Comparison of ENCODE assay signal across 9 mouse cellular contexts in genomic region chr9:124311502-124311901, GRCm38 (mm10). TPM values are rescaled to one million over a fixed set of nuclear protein-coding genes. Genes with fewer than 3 reads are reported as not detected.
DNase-seq lines count a peak whose midpoint lies in the region; ATAC-seq and TF ChIP-seq lines count a peak whose summit lies in the region.
"Had no signal": no experiment of that assay in that cellular context is flagged by ENCODE, and none has a peak within 500 bp of the region (broad histone marks: within the 10 kb centered on the region; RNA-seq: fewer than 3 reads in every experiment).

No protein-coding gene starts in this region.

- H3K27ac ChIP-seq in liver, embryonic 11.5 days (ENCODE audit: low read depth, low read length), result no peak overlapping the region
- peak overlapping the region; percentile 97 for H3K27ac ChIP-seq in stomach, postnatal 0 days (replicated peaks)

- TF ChIP-seq CTCF in stomach, postnatal 0 days (IDR thresholded peaks at IDR 0.05; ENCODE audit: low read depth), result no peak

- peak overlapping the region; percentile 65 for H3K4me2 ChIP-seq in liver, embryonic 11.5 days
- H3K4me2 ChIP-seq in stomach, postnatal 0 days (replicated peaks; ENCODE audit: low read depth), result peak overlapping the region; percentile 60

- H3K4me3 ChIP-seq in megakaryocyte, embryonic 14.5 days (replicated peaks), result peak overlapping the region; percentile 97
- H3K4me3 ChIP-seq in liver, embryonic 11.5 days (ENCODE audit: low read depth, low read length), result peak overlapping the region; percentile 73
- peak overlapping the region; percentile 70 for H3K4me3 ChIP-seq in stomach, postnatal 0 days (ENCODE audit: low read depth, low read length)

- peaks cover 17% of the 10 kb centered on the region for H3K36me3 ChIP-seq in megakaryocyte, embryonic 14.5 days (replicated peaks; ENCODE audit: low read length)
- no peaks in the 10 kb centered on the region for H3K36me3 ChIP-seq in liver, embryonic 11.5 days (ENCODE audit: control insufficient read depth, insufficient read depth, low read length)
- H3K36me3 ChIP-seq in stomach, postnatal 0 days (ENCODE audit: control insufficient read depth, insufficient read depth, low read length), result no peaks in the 10 kb centered on the region

- ATAC-seq in megakaryocyte, adult 5-6 weeks (ENCODE audit: poor library complexity, severe bottlenecking), result no peak
- ATAC-seq in liver, embryonic 11.5 days (replicated peaks; ENCODE audit: low FRiP score), result no peak
- no peak for ATAC-seq in stomach, postnatal 0 days (ENCODE audit: low FRiP score, low TSS enrichment)

- H3K9me3 ChIP-seq in megakaryocyte, embryonic 14.5 days, result no peaks in the 10 kb centered on the region
- no peaks in the 10 kb centered on the region for H3K9me3 ChIP-seq in liver, embryonic 11.5 days (ENCODE audit: control insufficient read depth, low read length)
- H3K9me3 ChIP-seq in stomach, postnatal 0 days (ENCODE audit: control insufficient read depth, low read length), result no peaks in the 10 kb centered on the region

- TF ChIP-seq EP300 in stomach, postnatal 0 days (optimal IDR thresholded peaks at IDR 0.05), result no peak

- peaks cover 29% of the 10 kb centered on the region for H3K4me1 ChIP-seq in megakaryocyte, embryonic 14.5 days
- H3K4me1 ChIP-seq in liver, embryonic 11.5 days (replicated peaks; ENCODE audit: control insufficient read depth, insufficient read depth, low read length), result no peaks in the 10 kb centered on the region
- H3K4me1 ChIP-seq in stomach, postnatal 0 days (replicated peaks; ENCODE audit: control insufficient read depth, insufficient read depth), result no peaks in the 10 kb centered on the region

- no peak overlapping the region; the same call in 1 of the 2 replicates for H3K9ac ChIP-seq in liver, embryonic 11.5 days (ENCODE audit: low read depth, low read length)
- H3K9ac ChIP-seq in stomach, postnatal 0 days (ENCODE audit: low read length), result peak overlapping the region; percentile 84

- no peaks in the 10 kb centered on the region for H3K27me3 ChIP-seq in megakaryocyte, embryonic 14.5 days (replicated peaks)
- no peaks in the 10 kb centered on the region for H3K27me3 ChIP-seq in liver, embryonic 11.5 days (replicated peaks; ENCODE audit: control insufficient read depth, insufficient read depth, low read length)
- no peaks in the 10 kb centered on the region for H3K27me3 ChIP-seq in stomach, postnatal 0 days (ENCODE audit: control insufficient read depth, insufficient read depth, low read length)

- peak; percentile 4 for DNase-seq in adrenal gland, adult 2 months
- no peak for DNase-seq in adrenal gland, postnatal 10 days
- no peak for DNase-seq in liver, embryonic 11.5 days (ENCODE audit: low spot score)
- DNase-seq in stomach, postnatal 0 days (ENCODE audit: low spot score), result no peak
- DNase-seq in embryo, embryonic 9.5 days (ENCODE audit: extremely low spot score), result no peak
- no peak for DNase-seq in c-Kit-positive CD71-positive TER-119-positive erythroid progenitor cells, embryonic 14.5 days (ENCODE audit: low spot score)
- DNase-seq: kidney, postnatal 25 days had no signal

RNA-seq across cellular contexts. Expression of gene 2010315B03Rik, which starts 1.0 kb away (rescaled TPM):
- 10 to 100 TPM; 16.2 to 19.9 TPM for total RNA-seq in adrenal gland, adult 2 months (2021)
- polyA plus RNA-seq in adrenal gland, adult 2 months (2012; rRNA removed), result 0.42 and 0.83 TPM in 2 replicates
- 10 to 100 TPM; 17.6 to 22.8 TPM for total RNA-seq in adrenal gland, postnatal 10 days (2021)
- polyA plus RNA-seq in megakaryocyte, embryonic 14.5 days (2012; ENCODE audit: insufficient read depth, low replicate concordance), result not detected in 2 replicates
- total RNA-seq in megakaryocyte, adult 5-6 weeks (2015), result 12.0 and 14.1 TPM in 2 replicates
- 21.0 and 22.2 TPM in 2 replicates for total RNA-seq in megakaryocyte, adult 5-6 weeks (2017)
- polyA plus RNA-seq in liver, embryonic 11.5 days (2014; fragmentation: Nextera tagmentation; extraction: Ambion mirVana), result 4.4 and 5.7 TPM in 2 replicates
- 12.5 and 12.9 TPM in 2 replicates for polyA plus RNA-seq in stomach, postnatal 0 days (2015; fragmentation: Nextera tagmentation; extraction: Ambion mirVana)
